Mouse (Mus musculus): Measurements from ENCODE around the gene Nt5c2. TPM values are rescaled to one million over a fixed set of nuclear protein-coding genes. Genes with fewer than 3 reads are reported as not detected.

Gene Nt5c2
- polyA plus RNA-seq, 1 experiment from 2014 or later = 102 TPM

GRCm38 (mm10) chr19:46837290-46838079 is 177.5 kb downstream of the Nt5c2 start:
- WGBS = 85% methylated on average over 11 of the region's 11 CpGs
- H3K36me3 ChIP-seq = no peaks in the 10 kb centered on the region
- H3K4me1 ChIP-seq = peaks cover under 1% of the 10 kb centered on the region; the same call in 1 of the 2 replicates
- no peak overlapping the region for H3K9ac ChIP-seq
- no peaks in the 10 kb centered on the region for H3K27me3 ChIP-seq (replicated peaks)
- no peak for ATAC-seq (ENCODE audit: extremely low read depth, insufficient number of reproducible peaks, low FRiP score, low TSS enrichment)
- H3K27ac ChIP-seq (replicated peaks) = no peak overlapping the region
- H3K4me2 ChIP-seq = no peak overlapping the region
- no peak overlapping the region for H3K4me3 ChIP-seq
- no peaks in the 10 kb centered on the region for H3K9me3 ChIP-seq

GRCm38 (mm10) chr19:46836085-46836484 is 178.9 kb downstream of the Nt5c2 start:
- Histone ChIP-seq H3K4me3 (no peak overlapping the region), H3K9me3 (no peaks in the 10 kb centered on the region), H3K9ac (no peak overlapping the region), H3K27ac (replicated peaks) (no peak overlapping the region), H3K4me2 (no peak overlapping the region), H3K4me1 (peaks cover 8% of the 10 kb centered on the region), H3K36me3 (no peaks in the 10 kb centered on the region), H3K27me3 (replicated peaks) (no peaks in the 10 kb centered on the region)
- WGBS = 82% methylated on average over 3 of the region's 3 CpGs
- no peak for ATAC-seq (ENCODE audit: extremely low read depth, insufficient number of reproducible peaks, low FRiP score, low TSS enrichment)

- no peak overlapping the region for H3K4me2 ChIP-seq
- 56% methylated on average over 4 of the region's 4 CpGs for WGBS
- ATAC-seq (ENCODE audit: extremely low read depth, insufficient number of reproducible peaks, low FRiP score, low TSS enrichment) = no peak
- H3K36me3 ChIP-seq = no peaks in the 10 kb centered on the region
- no peaks in the 10 kb centered on the region for H3K27me3 ChIP-seq (replicated peaks)
- H3K9me3 ChIP-seq = no peaks in the 10 kb centered on the region
- no peak overlapping the region for H3K27ac ChIP-seq (replicated peaks)
- peaks cover 14% of the 10 kb centered on the region for H3K4me1 ChIP-seq
- no peak overlapping the region for H3K4me3 ChIP-seq
- no peak overlapping the region for H3K9ac ChIP-seq
Measured at GRCm38 (mm10) chr19:46835339-46835738, 179.6 kb downstream of the Nt5c2 start.

- no peaks in the 10 kb centered on the region for H3K36me3 ChIP-seq
- H3K9ac ChIP-seq = no peak overlapping the region
- H3K4me1 ChIP-seq = peaks cover 14% of the 10 kb centered on the region
- H3K27me3 ChIP-seq (replicated peaks) = no peaks in the 10 kb centered on the region
- WGBS = 74% methylated on average over 5 of the region's 5 CpGs
- H3K4me2 ChIP-seq = no peak overlapping the region
- H3K27ac ChIP-seq (replicated peaks) = no peak overlapping the region
- no peak for ATAC-seq (ENCODE audit: extremely low read depth, insufficient number of reproducible peaks, low FRiP score, low TSS enrichment)
- H3K4me3 ChIP-seq = no peak overlapping the region
- H3K9me3 ChIP-seq = no peaks in the 10 kb centered on the region
Measured at GRCm38 (mm10) chr19:46834301-46834700, 180.7 kb downstream of the Nt5c2 start.

Other genes starting within 250 kb of the Nt5c2 start
- 0.52 and 0.74 TPM in 2 replicates for gene Ina, start 455 bp downstream of the Nt5c2 start, polyA plus RNA-seq (2015; fragmentation: Nextera tagmentation; extraction: Ambion mirVana)
- gene Pcgf6, start 35.8 kb upstream of the Nt5c2 start, polyA plus RNA-seq (2015; fragmentation: Nextera tagmentation; extraction: Ambion mirVana) = 10.2 and 10.3 TPM in 2 replicates
- 3.3 TPM in 2 replicates for gene Taf5, start 52.6 kb upstream of the Nt5c2 start, polyA plus RNA-seq (2015; fragmentation: Nextera tagmentation; extraction: Ambion mirVana)
- gene Usmg5, start 75.5 kb upstream of the Nt5c2 start, polyA plus RNA-seq (2015; fragmentation: Nextera tagmentation; extraction: Ambion mirVana) = 2,381 and 2,562 TPM in 2 replicates
- gene Pdcd11, start 75.6 kb upstream of the Nt5c2 start, polyA plus RNA-seq (2015; fragmentation: Nextera tagmentation; extraction: Ambion mirVana) = 5.3 and 5.4 TPM in 2 replicates
- 5.2 and 6.0 TPM in 2 replicates for gene Calhm2, start 123.1 kb upstream of the Nt5c2 start, polyA plus RNA-seq (2015; fragmentation: Nextera tagmentation; extraction: Ambion mirVana)
- not detected in 2 replicates for gene Calhm1, start 129.1 kb upstream of the Nt5c2 start, polyA plus RNA-seq (2015; fragmentation: Nextera tagmentation; extraction: Ambion mirVana)
- gene Calhm3, start 142.6 kb upstream of the Nt5c2 start, polyA plus RNA-seq (2015; fragmentation: Nextera tagmentation; extraction: Ambion mirVana) = not detected in 2 replicates
- gene Neurl1a, start 163.7 kb upstream of the Nt5c2 start, polyA plus RNA-seq (2015; fragmentation: Nextera tagmentation; extraction: Ambion mirVana) = 1.8 and 2.1 TPM in 2 replicates